Mouse (Mus musculus) kidney, adult 8-10 months (tissue): ENCODE data around the gene Aebp1.
A peak's percentile ranks its signal among the peaks of the same experiment; 100 is the strongest.

Experiments
- DNase-seq, 2 experiments: peaks; one replicate each; pipeline ENCODE4 v3.0.0; 2022

Gene Aebp1

DNA sequence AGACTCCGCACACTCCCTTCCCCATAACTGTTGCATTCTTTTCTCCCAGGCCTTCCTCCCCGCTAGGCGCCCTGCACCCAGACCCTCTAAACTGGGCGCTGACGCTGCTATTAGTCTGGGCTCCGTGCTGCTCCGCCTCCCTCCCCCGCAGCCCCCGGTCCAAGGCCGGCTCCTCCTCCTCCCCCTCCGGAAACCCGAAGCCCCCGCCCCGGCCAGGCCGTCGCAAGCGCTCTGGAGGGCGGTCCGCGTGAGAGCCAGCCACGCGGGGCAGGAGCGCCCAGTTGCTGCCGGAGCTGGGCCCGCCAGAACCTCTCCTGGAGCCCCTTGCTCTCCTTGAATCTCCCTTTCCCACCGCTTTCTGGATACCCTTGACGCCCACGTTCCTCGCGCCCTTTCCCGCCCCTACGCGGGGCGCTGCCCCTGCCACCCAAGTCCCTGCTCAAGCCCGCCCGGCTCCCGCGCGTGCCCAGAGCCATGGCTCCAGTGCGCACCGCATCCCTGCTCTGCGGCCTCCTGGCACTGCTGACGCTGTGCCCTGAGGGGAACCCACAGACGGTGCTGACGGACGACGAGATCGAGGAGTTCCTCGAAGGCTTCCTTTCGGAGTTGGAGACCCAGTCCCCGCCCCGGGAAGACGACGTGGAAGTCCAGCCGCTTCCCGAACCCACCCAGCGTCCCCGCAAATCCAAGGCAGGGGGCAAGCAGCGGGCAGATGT is at the start of gene Aebp1:
Gene Aebp1, plus strand, starts transcription at position 270 of the 716 bp plus-strand sequence.
- peak; percentile 32 to 49 for DNase-seq

DNA sequence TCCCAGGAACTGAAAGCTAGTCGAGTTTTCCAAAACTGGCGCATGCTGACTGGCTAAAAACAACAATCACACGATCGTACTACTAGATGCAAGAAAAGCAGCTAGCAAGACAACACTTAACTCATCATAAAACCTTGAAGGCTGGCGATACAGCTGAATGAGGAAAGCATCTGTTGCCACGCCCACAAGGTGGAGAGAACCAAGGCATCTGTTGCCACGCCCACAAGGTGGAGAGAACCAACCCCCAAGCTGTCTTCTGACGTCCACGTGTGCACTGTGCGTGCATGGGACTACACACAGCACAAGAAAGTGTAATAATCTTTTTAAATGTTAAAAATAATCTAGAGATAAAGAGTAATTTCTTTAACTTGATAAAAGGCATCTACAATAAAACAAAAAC is 48.4 kb upstream of the Aebp1 start:
- no peak for DNase-seq

DNA sequence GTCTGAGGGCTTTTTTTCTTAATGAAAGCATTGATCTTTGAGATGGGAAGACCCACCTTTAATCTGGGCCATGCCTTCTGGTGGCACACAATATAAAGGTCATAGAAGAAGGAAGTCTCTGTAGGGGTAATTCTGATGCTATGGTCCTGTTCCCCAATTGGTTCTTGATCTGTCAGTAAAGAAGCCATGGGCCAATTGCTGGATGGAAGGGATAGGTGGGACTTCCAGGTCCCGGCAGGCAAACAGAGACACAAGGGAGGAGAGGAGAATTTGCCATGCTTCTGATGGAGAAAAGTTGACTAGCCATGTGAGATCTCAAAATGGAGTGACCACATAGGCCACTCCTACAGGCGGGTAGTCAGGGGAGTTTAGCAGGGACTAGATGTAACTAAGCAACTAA is 42.5 kb upstream of the Aebp1 start:
- DNase-seq: no peak

DNA sequence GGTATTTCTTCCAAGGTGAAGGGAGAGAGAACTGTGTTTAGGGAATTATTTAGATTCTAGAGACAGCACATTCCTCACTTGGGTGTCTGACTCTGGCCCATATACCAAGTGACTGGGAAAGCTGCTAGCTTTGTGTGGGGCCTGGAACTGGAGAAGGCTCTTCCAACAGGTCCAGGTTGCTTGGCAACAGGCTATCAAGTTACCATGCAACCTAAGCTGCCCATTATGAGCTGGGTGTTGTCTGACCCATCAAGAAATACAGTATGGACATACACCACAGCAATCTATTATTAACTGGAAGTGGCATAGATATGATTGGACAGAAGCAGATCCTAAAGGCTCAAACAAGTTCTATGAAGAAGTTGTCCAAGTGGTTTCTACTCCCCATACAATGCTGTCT is 36.3 kb upstream of the Aebp1 start:
- no peak for DNase-seq

DNA sequence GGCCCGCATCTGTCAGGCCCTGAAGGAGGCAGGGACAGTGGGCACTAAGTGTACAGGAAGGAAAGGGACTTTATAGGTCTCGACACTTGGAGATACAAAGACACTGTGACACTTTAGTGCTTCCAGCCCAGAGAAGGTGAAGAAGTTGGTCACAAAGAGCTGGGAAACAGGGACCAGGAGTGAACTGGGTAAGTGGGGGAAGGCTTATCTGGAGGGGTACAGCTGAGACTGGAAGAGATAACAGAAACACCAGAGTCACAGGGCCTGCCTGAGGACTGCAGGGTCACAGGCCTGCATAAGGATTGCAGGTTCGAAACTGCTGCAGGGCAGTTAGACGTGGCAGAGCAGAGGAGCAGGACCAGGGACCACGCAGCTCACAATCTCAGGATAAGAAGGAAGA is 33.8 kb upstream of the Aebp1 start:
- DNase-seq: no peak

GRCm38 (mm10) chr11:5828509-5829191 is 33.1 kb upstream of the Aebp1 start:
- no peak for DNase-seq

- no peak for DNase-seq
These were observed 32.4 kb upstream of the Aebp1 start for GRCm38 (mm10) chr11:5829327-5829726.

GRCm38 (mm10) chr11:5834506-5834905 is 27.2 kb upstream of the Aebp1 start:
- DNase-seq: no peak

DNA sequence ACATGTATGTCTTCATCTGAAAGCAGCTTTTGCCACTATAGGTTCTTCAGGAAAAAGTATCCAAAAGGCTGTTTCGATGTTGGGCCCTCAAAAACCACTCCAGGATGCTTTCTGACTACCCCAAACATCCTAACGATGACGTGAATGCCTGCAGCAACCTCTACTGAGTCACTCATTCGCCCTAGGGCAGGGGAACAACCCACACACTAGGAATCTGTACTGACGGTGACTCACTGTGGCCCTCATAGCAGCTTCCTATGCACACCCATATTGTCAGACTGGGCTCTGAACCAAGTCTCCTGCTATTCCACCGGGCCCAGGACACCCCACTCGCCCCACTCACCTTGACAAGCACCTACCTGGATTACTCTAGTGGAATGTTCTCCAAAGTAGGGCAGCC is 26.7 kb upstream of the Aebp1 start:
- no peak for DNase-seq

DNA sequence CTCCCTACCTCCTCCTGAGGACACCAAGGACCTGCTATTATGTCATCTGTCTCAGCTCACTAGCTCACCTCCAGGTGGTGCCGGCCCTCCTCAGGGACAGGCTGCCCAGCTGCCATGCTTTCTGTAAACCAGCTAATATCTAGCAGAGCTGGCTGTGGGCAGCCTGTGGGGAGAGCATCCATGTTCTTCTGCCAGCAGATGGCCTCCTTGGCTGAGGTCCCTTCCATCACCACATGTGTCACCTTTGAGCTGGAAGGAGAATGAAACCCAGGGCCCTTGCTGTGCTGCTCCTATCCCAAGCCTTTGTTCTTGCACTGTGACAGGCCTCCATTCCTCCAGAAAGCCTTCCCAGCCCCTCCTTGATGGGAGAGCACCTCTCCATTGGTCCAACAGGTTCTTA is 25.6 kb upstream of the Aebp1 start:
- no peak for DNase-seq

GRCm38 (mm10) chr11:5837251-5838246 is 24.2 kb upstream of the Aebp1 start, which contains the start of gene Polm:
Gene Polm (minus strand): TSS chr11:5838016.
- peak; percentile 94 to 96 for DNase-seq

GRCm38 (mm10) chr11:5840346-5840745 is 21.4 kb upstream of the Aebp1 start:
- DNase-seq: no peak

DNA sequence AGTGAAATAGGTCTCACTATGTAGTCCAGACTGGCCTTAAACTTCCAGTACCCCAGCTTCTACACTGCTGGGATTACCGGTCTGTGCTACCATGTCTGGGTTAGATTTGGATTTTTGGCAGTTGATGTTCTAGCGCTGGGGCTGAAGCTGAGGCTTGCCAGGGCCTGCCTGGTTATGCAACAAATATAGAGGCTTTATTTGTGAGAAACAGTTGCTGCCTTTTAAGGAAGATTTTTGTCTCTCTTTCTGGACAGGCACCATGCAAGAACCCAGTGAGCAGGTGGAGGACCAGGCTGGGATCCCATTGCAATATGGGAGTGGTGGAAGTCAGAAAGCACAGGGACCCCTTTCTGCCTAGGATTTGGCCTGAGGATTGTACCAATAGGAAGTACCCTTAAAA is 20.0 kb upstream of the Aebp1 start:
- no peak for DNase-seq

- no peak for DNase-seq
These were observed 18.6 kb upstream of the Aebp1 start for GRCm38 (mm10) chr11:5843131-5843530.

DNA sequence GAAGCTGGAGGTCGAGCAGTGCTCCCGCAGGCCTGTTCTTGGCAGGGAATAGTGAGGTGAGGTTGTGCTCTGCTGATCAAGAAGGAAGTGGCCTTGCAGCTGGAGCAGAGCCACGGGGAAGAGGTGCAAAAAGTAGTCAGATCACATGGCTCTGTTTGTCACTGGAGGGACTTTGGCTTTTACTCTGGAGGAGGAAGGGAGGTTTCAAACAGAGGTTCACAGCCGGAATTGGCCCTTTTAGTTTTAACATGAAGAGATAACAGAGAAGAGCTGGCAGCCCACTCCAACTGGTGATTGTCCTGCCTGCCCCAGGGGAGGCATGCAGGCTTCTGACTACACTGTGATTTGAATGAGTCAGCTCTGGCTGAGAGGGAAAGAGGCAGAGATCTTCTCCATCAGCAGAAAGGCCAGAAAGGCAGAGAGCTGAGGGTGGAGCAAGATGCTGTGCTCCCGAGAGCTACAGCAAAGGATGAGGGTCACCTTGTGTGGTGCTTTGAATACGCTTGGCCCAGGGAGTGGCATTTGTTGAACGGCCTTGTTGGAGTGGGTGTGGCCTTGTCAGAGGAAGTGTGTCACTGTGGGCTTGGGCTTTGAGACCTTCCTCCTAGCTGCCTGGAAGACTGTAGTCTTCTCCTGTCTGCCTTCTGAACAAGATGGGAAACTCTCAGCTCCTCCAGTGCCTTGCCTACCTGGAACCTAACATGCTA is 15.0 kb upstream of the Aebp1 start:
- DNase-seq: peak; percentile 88 to 94

DNA sequence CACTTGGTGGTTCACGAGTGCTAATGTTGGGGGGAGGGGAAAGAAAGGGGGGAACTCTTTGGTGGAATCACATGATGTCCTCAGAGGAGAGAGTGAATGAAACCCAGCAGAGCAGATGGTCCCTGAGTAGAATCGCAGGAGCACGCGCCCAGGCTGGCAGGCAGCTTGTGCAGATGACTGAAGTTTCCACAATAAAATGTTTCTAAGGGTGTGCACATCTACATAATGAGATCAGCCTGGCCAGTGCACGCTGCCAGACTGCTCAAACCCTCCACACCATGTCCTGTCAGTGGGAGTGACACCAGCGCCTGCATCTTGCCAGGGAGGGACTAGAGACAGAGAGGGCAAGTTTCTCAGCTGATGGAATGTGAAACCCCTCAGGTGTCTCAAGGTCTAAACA is 13.0 kb upstream of the Aebp1 start:
- DNase-seq: no peak

DNA sequence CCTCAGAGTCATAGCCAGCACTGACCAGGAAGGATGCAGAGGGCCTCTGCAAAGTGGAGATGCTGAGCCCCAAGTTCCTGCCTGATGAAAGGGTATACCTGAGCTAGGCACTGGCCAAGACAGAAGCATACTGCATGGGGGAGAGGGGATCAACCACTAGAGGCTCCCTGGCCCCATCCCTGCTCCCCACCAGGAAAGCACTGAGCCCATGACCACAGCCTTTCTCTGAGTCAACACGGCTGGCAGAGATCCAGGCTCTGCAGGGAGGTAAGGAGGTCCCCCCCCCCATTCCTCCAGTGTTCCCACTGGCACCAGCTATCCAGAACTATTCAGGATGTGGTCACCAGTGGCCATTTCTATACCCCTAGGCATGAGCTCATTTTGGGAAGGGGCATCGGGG is 12.4 kb upstream of the Aebp1 start:
- DNase-seq: no peak

- DNase-seq: no peak
These were observed 11.3 kb upstream of the Aebp1 start for GRCm38 (mm10) chr11:5850452-5850851.

DNA sequence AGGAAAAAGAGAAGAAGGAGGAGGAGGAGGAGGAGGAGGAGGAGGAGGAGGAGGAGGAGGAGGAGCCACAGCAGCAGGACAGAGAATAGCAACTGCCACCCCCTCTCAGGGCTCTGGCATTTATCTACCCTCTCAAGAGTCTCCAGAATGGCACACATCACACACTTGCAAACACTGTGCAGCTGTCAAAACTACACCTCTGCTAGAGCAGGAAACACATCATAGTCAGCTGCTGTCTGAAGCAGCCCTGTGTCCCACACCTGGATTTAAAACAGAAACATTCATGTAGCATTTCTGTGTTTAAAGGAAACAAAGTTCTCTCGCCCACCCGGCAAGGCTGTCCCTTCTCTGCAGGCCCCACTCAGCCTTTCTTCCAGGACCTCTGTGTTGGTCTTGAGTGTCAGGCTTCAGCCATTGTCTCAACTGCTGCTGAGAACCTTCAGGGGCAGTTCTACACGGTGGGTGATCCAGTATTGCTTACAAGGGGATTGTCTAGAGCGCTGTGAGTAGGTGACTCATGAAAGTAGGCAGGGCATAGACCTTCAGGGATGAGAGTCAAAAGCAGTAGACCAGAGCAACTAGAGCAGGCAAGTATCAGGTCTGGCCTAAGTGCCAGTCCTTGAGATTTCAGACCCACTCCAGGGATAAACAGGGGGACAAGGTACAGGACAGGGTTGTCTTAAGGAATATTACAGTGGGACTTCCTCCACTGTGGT is 10.6 kb upstream of the Aebp1 start:
- no peak for DNase-seq

- no peak for DNase-seq
These were observed 9.4 kb upstream of the Aebp1 start for GRCm38 (mm10) chr11:5852314-5852713.

DNA sequence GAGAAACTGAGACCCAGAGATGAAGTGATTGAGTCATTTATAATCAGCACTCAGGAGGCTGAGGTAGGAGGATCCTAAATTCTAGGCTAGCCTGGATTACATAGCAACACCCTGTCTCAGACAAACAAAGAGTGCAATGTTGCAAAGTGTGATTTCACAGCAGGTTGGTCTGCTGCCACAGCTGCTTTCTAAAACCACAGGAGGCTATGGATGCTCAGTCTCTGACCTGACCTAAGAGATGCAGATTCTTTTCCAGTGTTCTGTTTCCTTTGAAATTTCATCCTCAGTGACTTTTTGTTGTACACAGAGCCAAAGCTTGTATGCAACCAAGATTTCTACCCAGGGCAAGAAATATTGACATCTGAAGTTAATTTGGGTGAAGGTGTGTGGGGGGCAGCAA is 6.3 kb upstream of the Aebp1 start:
- DNase-seq: no peak

DNA sequence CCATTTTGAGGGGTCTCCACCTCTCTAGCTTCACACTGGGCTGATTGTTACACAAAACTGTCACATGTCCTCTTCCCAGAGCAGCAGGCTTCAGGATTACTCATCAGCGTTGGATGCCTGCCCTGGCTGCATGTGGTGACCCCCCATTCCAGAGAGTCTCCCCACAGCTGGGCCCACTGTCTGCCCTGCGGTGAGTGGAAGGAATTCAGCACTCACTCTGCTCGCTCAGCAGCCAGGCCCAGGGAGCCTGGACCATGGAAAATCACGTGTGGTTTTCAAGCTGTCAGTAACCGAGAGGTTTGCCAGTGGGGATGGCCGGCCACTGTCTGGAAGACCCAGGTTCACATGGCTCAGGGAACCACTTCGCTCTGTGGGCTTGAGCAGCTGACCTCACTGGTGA is 5.8 kb upstream of the Aebp1 start:
- no peak for DNase-seq
